Mouse (Mus musculus) left cerebral cortex, adult 2 months (tissue): ENCODE measurements around the gene Prr12. TPM values are rescaled to one million over a fixed set of nuclear protein-coding genes. Genes with fewer than 3 reads are reported as not detected.

Source experiments
- DNase-seq, 2 experiments: peaks; one replicate each; pipeline ENCODE4 v3.0.0; 2021 to 2022; ENCODE audit warnings: low spot score in 2 of 2, mixed read lengths in 1 of 2; ENCODE audit errors: extremely low spot score in 1 of 2
- H3K27ac ChIP-seq: fragments of 200-600 bp; 2 replicates; pipeline ENCODE4 v1.8.1; 2022
- H3K4me3 ChIP-seq: fragments of 200-600 bp; 2 replicates; pipeline ENCODE4 v1.8.1; 2022
- CTCF ChIP-seq: fragments of 200-600 bp; IDR thresholded peaks from 2 replicates; pipeline ENCODE4 v1.8.1; 2022; ENCODE audit warnings: antibody characterized with exemption, mild to moderate bottlenecking, moderate library complexity
- intact Hi-C: fragments of 180-260 bp; cut with DNase I; formaldehyde crosslinking; loops from one replicate; pipeline ENCODE4 v1.15.1; 2025
- total RNA-seq, 2 experiments: library from RNA; stranded (reverse); gene quantifications; 2 replicates each; pipeline ENCODE4 v1.2.3; 2021

Prr12 gene
- total RNA-seq, 2 experiments from 2014 or later, result 70.0 to 73.4 TPM

GRCm38 (mm10) chr7:45056972-45057348 is 4.3 kb upstream of the Prr12 start:
- no peak for TF ChIP-seq CTCF
- intact Hi-C loops, result no loop called here
- Histone ChIP-seq H3K27ac (no peak overlapping the region; the same call in 1 of the 2 replicates), H3K4me3 (no peak overlapping the region)
- DNase-seq, result no peak

- DNase-seq, result no peak
- intact Hi-C loops, result no loop called here
- Histone ChIP-seq H3K4me3 (no peak overlapping the region), H3K27ac (no peak overlapping the region; the same call in 1 of the 2 replicates)
- no peak for TF ChIP-seq CTCF
These were observed 3.8 kb upstream of the Prr12 start for GRCm38 (mm10) chr7:45056329-45056971.

GRCm38 (mm10) chr7:45053931-45054510 is 1.3 kb upstream of the Prr12 start:
- Histone ChIP-seq H3K4me3 (peak overlapping the region; percentile 87), H3K27ac (peak overlapping the region; percentile 99)
- TF ChIP-seq CTCF, result no peak
- DNase-seq, result peak; percentile 82 to 91
- intact Hi-C loops, result loop anchor here (2.0 kb wide), 1 partner anchor 37 kb away; the partner anchor contains the start of genes Rras and Scaf1

GRCm38 (mm10) chr7:45053117-45053930 is 643 bp upstream of the Prr12 start:
- DNase-seq, result peak; percentile 67 to 72
- intact Hi-C loops, result loop anchor here (2.0 kb wide), 1 partner anchor 37 kb away; the partner anchor contains the start of genes Rras and Scaf1
- H3K27ac ChIP-seq, result peak overlapping the region; percentile 99
- no peak for TF ChIP-seq CTCF
- peak overlapping the region; percentile 87 for H3K4me3 ChIP-seq

GRCm38 (mm10) chr7:45052181-45052861 is 360 bp downstream of the Prr12 start:
- TF ChIP-seq CTCF, result no peak
- DNase-seq, result peak; percentile 40 to 57
- H3K27ac ChIP-seq, result peak overlapping the region; percentile 99
- H3K4me3 ChIP-seq, result peak overlapping the region; percentile 87
- intact Hi-C loops, result loop anchor here (2.0 kb wide), 1 partner anchor 36 kb away; the partner anchor contains the start of genes Rras and Scaf1

GRCm38 (mm10) chr7:45051601-45051974 is 1.1 kb downstream of the Prr12 start:
- no peak for TF ChIP-seq CTCF
- Histone ChIP-seq H3K27ac (peak overlapping the region; percentile 99; the same call in 1 of the 2 replicates), H3K4me3 (peak overlapping the region; percentile 87)
- DNase-seq, result no peak
- intact Hi-C loops, result no loop called here

GRCm38 (mm10) chr7:45050945-45051600 is 1.6 kb downstream of the Prr12 start:
- no peak for TF ChIP-seq CTCF
- peak; percentile 53 to 70 for DNase-seq
- intact Hi-C loops, result no loop called here
- peak overlapping the region; percentile 87 for H3K4me3 ChIP-seq
- H3K27ac ChIP-seq, result no peak overlapping the region; the same call in 1 of the 2 replicates

- TF ChIP-seq CTCF, result no peak
- no peak for DNase-seq
- H3K27ac ChIP-seq, result no peak overlapping the region
- H3K4me3 ChIP-seq, result no peak overlapping the region
- intact Hi-C loops, result no loop called here
These were observed 3.6 kb downstream of the Prr12 start for GRCm38 (mm10) chr7:45048923-45049657.

GRCm38 (mm10) chr7:45048001-45048890 is 4.4 kb downstream of the Prr12 start:
- Histone ChIP-seq H3K4me3 (no peak overlapping the region), H3K27ac (no peak overlapping the region)
- intact Hi-C loops, result no loop called here
- TF ChIP-seq CTCF, result no peak
- no peak for DNase-seq

GRCm38 (mm10) chr7:45047491-45047890 is 5.2 kb downstream of the Prr12 start:
- DNase-seq, result no peak
- no peak overlapping the region for H3K4me3 ChIP-seq
- intact Hi-C loops, result no loop called here

More at GRCm38 (mm10) chr7:45047491-45047890, 5.2 kb downstream of the Prr12 start:
- TF ChIP-seq CTCF, result no peak
- H3K27ac ChIP-seq, result no peak overlapping the region
